Mouse (Mus musculus): Measurements from ENCODE around the gene Nectin1. TPM values are rescaled to one million over a fixed set of nuclear protein-coding genes. Genes with fewer than 3 reads are reported as not detected.

Gene Nectin1
- 6.6 and 7.2 TPM in 2 replicates for polyA plus RNA-seq (2016; fragmentation: Nextera tagmentation; extraction: Ambion mirVana)

GRCm38 (mm10) chr9:43743647-43744137, at the start of gene Nectin1:
TSS of gene Nectin1 (plus strand) at chr9:43743984.
- Histone ChIP-seq H3K27ac (peak within 1 kb of the TSS; percentile 97), H3K27me3 (ENCODE audit: insufficient read depth, poor library complexity, severe bottlenecking) (peaks cover 44% of the 10 kb centered on the region; the same call in 1 of the 2 replicates), H3K4me1 (replicated peaks) (peaks cover 75% of the 10 kb centered on the region), H3K36me3 (no peaks in the 10 kb centered on the region), H3K4me3 (peak within 1 kb of the TSS; percentile 88), H3K9me3 (no peaks in the 10 kb centered on the region)
- peak; percentile 91 for DNase-seq (ENCODE audit: low spot score)
- WGBS = under 1% methylated on average over 49 of the region's 51 CpGs

- 5% methylated on average over 8 of the region's 8 CpGs for WGBS
- Histone ChIP-seq H3K9me3 (no peaks in the 10 kb centered on the region), H3K4me1 (replicated peaks) (peaks cover 37% of the 10 kb centered on the region), H3K36me3 (no peaks in the 10 kb centered on the region), H3K27ac (peak overlapping the region; percentile 19; the same call in 1 of the 2 replicates), H3K27me3 (ENCODE audit: insufficient read depth, poor library complexity, severe bottlenecking) (no peaks in the 10 kb centered on the region), H3K4me3 (no peak overlapping the region)
- DNase-seq (ENCODE audit: low spot score) = peak; percentile 84
Observed at GRCm38 (mm10) chr9:43698080-43698712, 45.6 kb upstream of the Nectin1 start.

- Histone ChIP-seq H3K4me3 (no peak overlapping the region), H3K4me1 (replicated peaks) (peaks cover 37% of the 10 kb centered on the region), H3K27ac (peak overlapping the region; percentile 19), H3K36me3 (no peaks in the 10 kb centered on the region), H3K9me3 (no peaks in the 10 kb centered on the region), H3K27me3 (ENCODE audit: insufficient read depth, poor library complexity, severe bottlenecking) (no peaks in the 10 kb centered on the region)
- WGBS = 76% methylated on average over 10 of the region's 10 CpGs
- DNase-seq (ENCODE audit: low spot score) = no peak
Observed at GRCm38 (mm10) chr9:43698841-43699240, 44.9 kb upstream of the Nectin1 start.

DNA sequence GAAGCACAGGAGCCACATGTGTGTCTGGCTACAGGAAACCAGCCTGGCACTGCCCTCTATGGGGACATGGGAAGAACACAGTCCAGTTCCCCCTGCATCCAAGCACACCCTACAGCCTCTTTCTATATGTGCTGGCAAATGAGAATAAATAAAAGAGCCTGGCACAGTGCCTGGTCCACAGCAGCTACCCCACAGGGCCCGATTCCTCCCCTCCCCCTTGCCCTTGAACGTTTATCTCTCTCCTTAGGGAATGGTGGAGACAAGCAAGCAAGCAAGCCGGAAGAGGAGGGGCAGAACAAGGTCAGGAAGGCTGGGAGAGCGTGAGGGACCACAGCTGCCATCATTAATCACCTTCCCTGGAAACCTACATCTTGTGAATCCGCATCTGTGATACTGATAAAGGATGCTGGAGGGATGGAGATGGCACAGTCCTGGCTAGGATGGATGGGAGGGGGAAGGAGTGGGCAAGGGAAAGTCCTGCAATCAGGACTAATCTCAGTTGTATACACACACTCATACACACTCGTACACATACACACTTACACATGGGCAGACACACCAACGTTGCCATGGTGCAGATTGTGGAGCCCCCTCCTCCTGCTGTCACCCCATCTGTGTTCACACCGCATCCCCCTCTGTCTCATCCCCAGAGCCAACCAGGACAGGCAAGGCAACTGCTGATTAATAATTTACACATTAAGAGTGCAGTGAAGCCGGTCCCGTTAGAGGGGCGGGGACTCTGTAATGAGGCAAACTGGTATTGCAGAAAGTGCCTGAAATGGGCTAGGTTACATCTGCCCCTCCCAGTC, 44.2 kb upstream of the Nectin1 start:
- WGBS = 71% methylated on average over 11 of the region's 11 CpGs
- DNase-seq (ENCODE audit: low spot score) = peak; percentile 23
- no peaks in the 10 kb centered on the region for H3K9me3 ChIP-seq
- H3K4me1 ChIP-seq (replicated peaks) = peaks cover 37% of the 10 kb centered on the region
- H3K27ac ChIP-seq = peak overlapping the region; percentile 40; the same call in 1 of the 2 replicates
- H3K36me3 ChIP-seq = no peaks in the 10 kb centered on the region
- H3K27me3 ChIP-seq (ENCODE audit: insufficient read depth, poor library complexity, severe bottlenecking) = no peaks in the 10 kb centered on the region
- H3K4me3 ChIP-seq = no peak overlapping the region

DNA sequence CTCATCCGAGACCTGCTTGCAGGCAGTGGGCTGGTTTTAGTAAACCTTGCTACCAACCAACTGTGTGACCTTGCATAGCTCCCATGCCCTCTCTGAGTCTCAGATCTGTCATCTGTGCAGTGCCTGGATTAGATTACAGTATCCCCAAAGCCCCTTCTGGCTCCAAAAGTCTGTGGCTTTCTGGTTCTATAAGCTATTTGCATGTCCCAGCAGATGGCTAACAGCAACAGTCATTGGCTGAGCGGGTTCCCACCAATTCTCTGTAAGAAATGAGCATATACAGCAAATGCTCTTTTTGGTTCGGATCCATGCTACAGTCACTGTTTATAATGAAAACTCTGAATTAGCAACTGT, 43.6 kb upstream of the Nectin1 start:
- H3K4me3 ChIP-seq = no peak overlapping the region
- no peaks in the 10 kb centered on the region for H3K36me3 ChIP-seq
- H3K9me3 ChIP-seq = no peaks in the 10 kb centered on the region
- H3K27ac ChIP-seq = peak overlapping the region; percentile 40; the same call in 1 of the 2 replicates
- DNase-seq (ENCODE audit: low spot score) = no peak
- peaks cover 37% of the 10 kb centered on the region for H3K4me1 ChIP-seq (replicated peaks)
- WGBS = 69% methylated on average over 3 of the region's 3 CpGs
- no peaks in the 10 kb centered on the region for H3K27me3 ChIP-seq (ENCODE audit: insufficient read depth, poor library complexity, severe bottlenecking)

DNA sequence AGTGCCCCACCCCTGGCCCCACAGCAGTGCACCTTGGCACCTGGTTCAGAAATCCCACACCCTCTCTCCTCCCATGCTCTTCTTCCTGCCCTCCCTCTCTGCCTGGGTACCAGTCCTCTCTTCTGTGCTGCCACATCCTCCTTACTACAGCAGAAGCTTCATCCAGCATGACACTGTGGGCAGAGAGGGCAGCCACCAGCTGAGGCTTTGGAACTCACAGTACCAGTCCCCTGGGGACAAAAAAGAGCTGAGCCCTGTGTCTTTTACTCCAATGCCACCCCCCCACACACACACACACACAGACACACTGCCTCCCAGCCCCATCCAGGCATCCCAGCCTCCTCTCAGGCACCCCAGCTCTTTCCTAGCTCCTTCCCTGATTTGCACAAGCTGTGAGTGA, 42.0 kb upstream of the Nectin1 start:
- H3K36me3 ChIP-seq = no peaks in the 10 kb centered on the region
- H3K27me3 ChIP-seq (ENCODE audit: insufficient read depth, poor library complexity, severe bottlenecking) = no peaks in the 10 kb centered on the region
- H3K27ac ChIP-seq = no peak overlapping the region
- peaks cover 37% of the 10 kb centered on the region for H3K4me1 ChIP-seq (replicated peaks)
- no peak overlapping the region for H3K4me3 ChIP-seq
- no peak for DNase-seq (ENCODE audit: low spot score)
- H3K9me3 ChIP-seq = no peaks in the 10 kb centered on the region

- Histone ChIP-seq H3K4me1 (replicated peaks) (peaks cover 14% of the 10 kb centered on the region; the same call in 1 of the 2 replicates), H3K4me3 (no peak overlapping the region), H3K9me3 (no peaks in the 10 kb centered on the region), H3K36me3 (no peaks in the 10 kb centered on the region), H3K27ac (no peak overlapping the region), H3K27me3 (ENCODE audit: insufficient read depth, poor library complexity, severe bottlenecking) (no peaks in the 10 kb centered on the region)
- 74% methylated on average over 4 of the region's 4 CpGs for WGBS
- DNase-seq (ENCODE audit: low spot score) = no peak
Observed at GRCm38 (mm10) chr9:43707571-43707970, 36.2 kb upstream of the Nectin1 start.

- no peak overlapping the region for H3K4me3 ChIP-seq
- H3K27me3 ChIP-seq (ENCODE audit: insufficient read depth, poor library complexity, severe bottlenecking) = no peaks in the 10 kb centered on the region
- H3K36me3 ChIP-seq = no peaks in the 10 kb centered on the region
- H3K4me1 ChIP-seq (replicated peaks) = peaks cover 14% of the 10 kb centered on the region; the same call in 1 of the 2 replicates
- WGBS = 89% methylated on average over 2 of the region's 2 CpGs
- no peak for DNase-seq (ENCODE audit: low spot score)
- no peaks in the 10 kb centered on the region for H3K9me3 ChIP-seq
- no peak overlapping the region for H3K27ac ChIP-seq
Observed at GRCm38 (mm10) chr9:43708715-43709114, 35.1 kb upstream of the Nectin1 start.

GRCm38 (mm10) chr9:43713432-43713831, 30.4 kb upstream of the Nectin1 start:
- 85% methylated on average over 3 of the region's 3 CpGs for WGBS
- H3K4me3 ChIP-seq = no peak overlapping the region

GRCm38 (mm10) chr9:43719407-43719839, 24.4 kb upstream of the Nectin1 start:
- no peak for DNase-seq (ENCODE audit: low spot score)
- Histone ChIP-seq H3K36me3 (no peaks in the 10 kb centered on the region), H3K27me3 (ENCODE audit: insufficient read depth, poor library complexity, severe bottlenecking) (0 out of 2 replicates have a peak, but pooled peaks cover 3% of the 10 kb centered on the region), H3K27ac (no peak overlapping the region), H3K4me3 (no peak overlapping the region), H3K9me3 (no peaks in the 10 kb centered on the region), H3K4me1 (replicated peaks) (peaks cover 10% of the 10 kb centered on the region)
- 83% methylated on average over 4 of the region's 4 CpGs for WGBS

More at GRCm38 (mm10) chr9:43713432-43713831, 30.4 kb upstream of the Nectin1 start:
- no peak for DNase-seq (ENCODE audit: low spot score)
- no peaks in the 10 kb centered on the region for H3K36me3 ChIP-seq
- H3K9me3 ChIP-seq = no peaks in the 10 kb centered on the region
- H3K4me1 ChIP-seq (replicated peaks) = peaks cover 14% of the 10 kb centered on the region; the same call in 1 of the 2 replicates
- H3K27me3 ChIP-seq (ENCODE audit: insufficient read depth, poor library complexity, severe bottlenecking) = 0 out of 2 replicates have a peak, but pooled peaks cover 3% of the 10 kb centered on the region
- no peak overlapping the region for H3K27ac ChIP-seq

DNA sequence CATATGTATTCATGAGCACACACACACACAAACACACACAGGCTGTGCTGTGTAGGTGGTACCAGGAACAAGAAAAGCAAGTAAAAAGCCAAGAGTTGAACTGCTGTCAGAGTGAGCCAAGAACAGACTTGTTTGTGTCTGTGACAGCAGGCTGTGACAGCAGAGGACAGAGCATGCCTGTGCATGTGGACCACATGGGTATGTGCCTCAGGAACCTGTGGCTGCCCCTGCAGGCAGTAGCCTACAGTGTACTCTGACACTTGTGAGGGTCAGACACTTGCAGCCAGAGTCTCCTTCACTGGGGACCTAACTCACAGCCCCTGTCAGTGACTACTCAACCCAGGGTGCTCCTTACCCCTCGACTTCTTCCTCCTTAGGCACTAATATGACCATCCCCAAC, 23.7 kb upstream of the Nectin1 start:
- H3K27ac ChIP-seq = no peak overlapping the region
- H3K9me3 ChIP-seq = no peaks in the 10 kb centered on the region
- peaks cover 14% of the 10 kb centered on the region for H3K4me1 ChIP-seq (replicated peaks)
- no peak for DNase-seq (ENCODE audit: low spot score)
- 0 out of 2 replicates have a peak, but pooled peaks cover 3% of the 10 kb centered on the region for H3K27me3 ChIP-seq (ENCODE audit: insufficient read depth, poor library complexity, severe bottlenecking)
- H3K4me3 ChIP-seq = no peak overlapping the region
- WGBS = 66% methylated on average over 1 of the region's 1 CpGs
- no peaks in the 10 kb centered on the region for H3K36me3 ChIP-seq

- 22% methylated on average over 4 of the region's 4 CpGs for WGBS
- Histone ChIP-seq H3K9me3 (no peaks in the 10 kb centered on the region), H3K36me3 (no peaks in the 10 kb centered on the region), H3K4me3 (no peak overlapping the region), H3K4me1 (replicated peaks) (peaks cover 20% of the 10 kb centered on the region), H3K27me3 (ENCODE audit: insufficient read depth, poor library complexity, severe bottlenecking) (0 out of 2 replicates have a peak, but pooled peaks cover 6% of the 10 kb centered on the region), H3K27ac (peak overlapping the region; percentile 45; the same call in 1 of the 2 replicates)
- DNase-seq (ENCODE audit: low spot score) = no peak
Observed at GRCm38 (mm10) chr9:43724093-43724492, 19.7 kb upstream of the Nectin1 start.

All from hindbrain, embryonic 10.5 days (tissue).